Mouse (Mus musculus): Measurements from ENCODE around the gene Nat8f1.

DNA sequence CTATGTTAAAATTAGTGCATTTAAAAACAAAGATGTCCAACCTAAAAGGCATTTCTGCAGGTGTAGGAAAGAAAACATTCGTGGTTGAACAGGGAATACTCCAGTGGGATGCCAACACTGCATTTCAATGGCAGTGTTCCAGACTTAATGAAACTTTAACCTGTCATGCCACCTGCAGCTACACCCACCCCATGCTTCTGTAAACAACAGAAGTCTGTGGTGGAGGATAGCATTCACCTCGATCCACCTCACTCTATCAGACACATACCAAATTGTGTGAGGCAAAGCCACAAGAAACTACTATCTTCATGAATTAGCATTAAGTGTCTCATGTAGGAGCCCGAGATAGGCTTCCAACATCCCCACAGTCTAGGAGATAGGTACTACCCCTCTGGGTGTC lies 7.1 kb downstream of the Nat8f1 start:
- no peak for TF ChIP-seq CTCF (IDR thresholded peaks at IDR 0.05; ENCODE audit: borderline replicate concordance, insufficient read depth, low read length)
- TF ChIP-seq POLR2A (IDR thresholded peaks at IDR 0.05; ENCODE audit: low read depth, low read length): no peak
